Mouse (Mus musculus) mesoderm, embryonic 11.5 days (tissue): ENCODE data around the gene Npas3.

Experiments
- DNase-seq: peaks from one replicate; pipeline ENCODE4 v3.0.0-alpha.2; 2012; ENCODE audit warnings: low read depth, low spot score

Npas3 gene

DNA sequence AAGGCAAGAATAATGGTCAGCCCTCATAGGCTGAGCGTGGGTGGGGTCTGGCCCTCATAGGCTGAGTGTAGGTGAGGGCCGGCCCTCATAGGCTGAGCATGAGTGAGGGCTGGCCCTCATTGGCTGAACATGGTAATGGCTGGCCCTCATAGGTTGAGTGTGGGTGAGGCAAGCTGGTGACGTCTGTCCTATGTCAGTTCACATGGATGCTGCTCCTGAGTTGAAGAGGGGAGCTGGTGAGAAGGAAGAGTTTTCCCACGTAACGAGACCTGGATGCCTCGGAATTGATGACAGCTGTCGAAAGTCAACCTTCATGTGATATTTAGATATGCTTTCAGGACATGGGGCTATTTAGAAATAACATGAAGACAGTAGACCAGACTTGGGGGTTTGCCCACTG lies 45.5 kb downstream of the Npas3 start:
- DNase-seq = no peak

DNA sequence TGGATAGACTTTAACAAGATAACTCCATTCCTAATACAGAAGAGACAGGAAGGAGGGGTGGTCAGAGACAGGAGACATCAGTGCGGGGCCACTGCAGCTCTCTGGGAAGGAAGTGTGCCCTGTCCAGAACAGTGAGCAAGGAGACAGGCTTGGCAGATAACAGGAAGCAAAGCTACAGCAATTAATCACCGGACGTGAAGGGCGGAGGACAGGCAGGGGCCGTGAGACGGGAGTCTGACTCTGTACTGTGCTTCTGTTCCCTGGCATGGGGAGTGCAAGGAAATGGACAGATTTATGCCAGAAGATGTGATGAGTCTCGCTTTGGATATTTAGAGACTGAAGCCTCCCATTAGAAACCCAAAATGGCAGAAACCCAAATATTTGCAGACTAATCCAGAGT lies 47.3 kb downstream of the Npas3 start:
- DNase-seq = peak; percentile 46

DNA sequence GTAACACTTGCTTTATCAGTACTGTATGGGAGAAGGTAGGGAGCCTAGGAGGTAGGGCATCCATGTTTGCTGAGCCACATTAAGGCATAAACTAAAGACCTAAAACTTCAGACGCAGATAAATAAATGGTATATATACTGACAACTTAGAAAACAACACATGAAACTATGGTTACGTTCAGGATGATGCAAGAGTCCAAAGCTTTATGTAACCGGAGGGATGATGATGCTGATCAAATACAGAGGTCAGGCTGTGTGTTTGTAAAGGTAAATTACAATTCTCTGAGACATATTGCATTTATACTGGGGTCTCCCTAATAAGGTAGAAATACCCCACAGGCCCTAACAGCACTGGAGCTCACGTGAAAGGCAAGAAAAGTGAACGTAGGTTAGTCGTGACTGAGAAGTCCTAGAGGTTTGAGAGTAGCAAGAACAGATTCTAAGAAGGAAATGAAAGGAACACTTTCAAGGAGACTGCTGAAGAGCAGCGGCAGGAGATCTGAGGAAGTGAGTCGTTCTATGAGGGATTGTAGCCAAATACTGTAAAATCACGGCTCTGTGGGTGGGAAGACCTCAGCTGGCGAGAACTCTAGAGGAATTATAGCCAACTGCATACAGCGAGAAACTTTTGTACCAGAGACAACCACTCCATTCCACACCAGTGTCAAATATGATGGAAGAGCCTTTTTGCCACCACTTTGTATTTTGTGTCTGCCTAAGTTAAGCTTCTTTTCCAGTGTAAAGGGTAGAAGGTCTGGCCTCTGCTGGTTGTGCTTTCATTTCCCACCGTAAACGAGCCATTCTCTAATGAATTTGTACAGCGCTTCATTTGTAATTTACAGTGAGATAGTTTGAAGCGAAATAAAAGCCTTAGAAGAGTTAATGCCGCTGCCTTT lies 49.7 kb downstream of the Npas3 start:
- no peak for DNase-seq

DNA sequence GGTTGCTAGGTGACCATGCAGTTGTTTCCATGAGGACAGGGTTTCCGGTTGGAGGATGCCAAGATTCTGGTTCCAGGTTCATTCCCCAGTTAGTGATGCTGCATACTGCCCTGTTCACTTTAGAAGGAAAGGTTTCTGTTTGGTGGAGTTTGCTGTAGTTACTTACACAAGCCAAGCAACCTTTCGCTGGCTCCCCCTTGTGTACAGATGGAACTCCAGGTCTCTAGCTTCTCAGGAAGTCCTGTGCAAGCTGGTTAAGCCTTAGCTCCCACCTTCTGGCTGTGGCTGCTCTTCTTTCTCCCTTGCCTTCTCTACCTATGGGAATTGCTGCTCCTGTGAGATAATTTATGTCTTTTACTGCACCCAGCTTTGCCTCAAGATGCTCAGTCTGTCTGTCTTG lies 52.5 kb downstream of the Npas3 start:
- peak; percentile 47 for DNase-seq

DNA sequence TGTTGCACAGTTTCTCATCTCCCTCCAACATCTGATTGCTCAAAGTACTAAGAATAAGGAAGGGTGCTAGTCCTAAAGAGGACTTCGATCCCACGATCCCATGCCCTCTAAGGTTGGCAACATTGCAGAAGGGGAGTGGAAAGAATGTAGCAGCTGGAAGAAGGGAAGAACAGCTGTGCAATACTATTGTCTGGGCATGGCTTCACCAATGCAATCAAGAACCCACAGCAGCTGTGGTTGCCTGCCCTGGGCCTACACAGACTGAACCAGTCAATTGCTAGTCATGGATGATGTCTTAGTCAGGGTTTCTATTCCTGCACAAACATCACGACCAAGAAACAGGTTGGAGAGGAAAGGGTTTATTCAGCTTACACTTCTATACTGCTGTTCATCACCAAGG lies 53.7 kb downstream of the Npas3 start:
- no peak for DNase-seq

DNA sequence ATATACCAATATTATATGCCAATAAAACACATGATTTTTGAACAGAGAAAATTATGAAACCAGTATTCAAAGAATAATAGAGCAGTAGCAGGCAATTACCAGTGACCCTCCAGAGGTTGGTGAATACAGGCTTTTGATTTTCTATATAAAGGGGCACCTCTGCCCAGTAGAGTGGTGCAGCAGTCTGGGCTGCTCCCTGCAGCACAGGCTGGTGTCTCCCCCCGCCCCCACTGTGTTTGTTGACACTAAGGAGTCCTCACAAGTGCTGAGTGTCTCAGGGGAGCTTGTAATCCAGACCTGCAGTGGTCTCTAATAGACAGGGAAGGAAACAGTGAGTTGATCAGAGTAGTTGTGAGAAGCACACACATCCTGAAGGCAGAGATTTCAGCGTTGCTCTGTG lies 68.2 kb downstream of the Npas3 start:
- DNase-seq = no peak

DNA sequence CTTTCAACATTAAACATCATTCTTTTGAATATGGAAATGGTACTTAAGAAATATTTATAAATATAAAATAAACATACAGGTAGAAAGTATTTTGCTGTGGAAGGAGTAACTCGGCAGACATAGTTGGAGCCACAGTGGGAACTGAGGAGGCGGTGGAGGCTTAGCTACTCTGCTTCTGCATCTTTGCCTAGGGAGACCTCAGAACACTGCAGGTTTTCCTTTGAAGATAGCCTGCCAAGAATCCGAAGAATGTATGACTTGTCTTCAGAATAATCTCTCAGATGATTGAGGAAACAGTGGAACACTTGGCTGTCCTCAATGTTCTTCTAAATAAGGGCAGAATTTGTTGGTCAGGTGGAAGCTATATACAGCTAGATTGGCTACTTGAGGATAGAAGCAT lies 69.3 kb downstream of the Npas3 start:
- DNase-seq = peak; percentile 24

DNA sequence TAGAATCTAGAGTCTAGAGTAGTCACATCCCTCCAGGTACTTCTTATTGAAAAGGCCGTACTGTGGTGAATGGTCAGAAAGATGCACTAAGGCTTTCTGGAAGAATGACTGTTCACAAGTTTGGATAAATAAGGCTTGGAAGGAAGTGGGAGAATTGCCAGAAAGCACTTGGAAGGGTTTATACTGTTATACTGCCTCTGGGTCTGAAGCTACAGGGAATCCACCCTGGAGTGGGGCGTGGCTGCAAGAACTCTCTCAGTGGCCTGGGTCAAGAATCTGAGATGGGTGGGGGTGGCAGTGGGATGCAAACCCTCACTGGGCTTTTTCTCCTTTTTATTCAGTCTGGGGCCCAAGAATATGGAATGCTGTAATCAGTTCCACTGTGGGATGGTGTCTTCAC lies 72.0 kb downstream of the Npas3 start:
- no peak for DNase-seq

DNA sequence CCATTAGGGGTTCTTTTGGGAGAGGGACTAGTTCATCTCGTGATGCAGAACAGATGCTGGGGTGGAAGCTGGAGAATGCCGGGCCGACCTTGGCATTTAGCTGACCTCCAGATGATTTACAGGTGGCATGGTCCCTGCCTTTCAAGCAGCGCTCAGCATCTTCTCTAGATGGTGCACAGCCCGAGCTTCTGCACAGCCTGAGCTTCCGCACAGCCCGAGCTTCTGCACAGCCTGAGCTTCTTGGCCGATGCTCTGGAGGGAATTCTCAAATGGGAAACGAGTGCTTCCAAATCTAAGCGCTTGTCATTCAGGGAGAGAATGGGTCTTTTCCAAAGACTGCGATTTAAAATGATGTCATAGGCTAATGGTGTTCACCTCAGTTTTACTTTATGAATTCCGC lies 72.5 kb downstream of the Npas3 start:
- DNase-seq = peak; percentile 56

DNA sequence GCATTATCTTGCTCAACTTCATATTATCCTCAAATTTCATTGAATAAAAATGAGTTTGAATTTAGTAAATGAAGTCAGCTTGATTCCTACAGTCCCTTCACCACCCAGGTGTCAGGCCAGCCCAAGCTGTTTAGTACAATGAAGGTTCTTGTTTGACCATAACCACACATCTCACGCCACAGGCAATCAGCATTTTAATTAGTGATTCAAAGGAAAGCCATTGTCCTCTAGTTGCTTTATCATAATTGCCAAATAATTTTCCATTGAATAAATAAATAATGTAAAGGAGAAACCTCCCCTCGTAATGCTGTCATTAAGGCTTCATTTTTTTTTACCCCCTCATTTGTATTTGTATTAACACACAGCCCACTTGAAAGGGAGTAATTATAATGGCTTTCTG lies 73.5 kb downstream of the Npas3 start:
- no peak for DNase-seq

DNA sequence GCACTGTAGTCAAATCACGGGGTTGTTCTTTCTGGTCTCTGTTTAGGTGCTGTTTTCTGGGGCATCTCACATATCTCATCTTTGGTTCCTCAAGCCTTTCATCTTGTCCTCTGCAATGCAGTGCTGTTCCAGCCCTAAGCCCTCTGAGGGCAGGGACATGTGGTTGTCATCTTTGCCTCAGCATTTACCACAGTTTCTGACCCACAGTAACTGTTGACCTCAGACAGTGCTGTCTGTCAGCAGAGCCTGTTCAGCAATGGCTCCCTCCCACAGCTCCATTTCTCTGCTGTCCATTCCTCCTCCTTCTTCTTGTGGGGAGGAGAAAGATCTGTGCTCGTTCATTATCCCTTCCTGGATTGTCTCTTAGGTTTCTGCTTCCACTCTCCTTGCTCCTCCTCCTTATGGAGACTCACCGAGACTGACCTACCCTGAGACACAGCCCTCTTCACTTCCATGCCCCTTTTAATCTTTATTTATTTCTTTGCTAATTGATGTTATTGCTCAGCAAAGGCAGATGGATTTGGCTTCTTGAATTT lies 79.2 kb downstream of the Npas3 start:
- DNase-seq = no peak

DNA sequence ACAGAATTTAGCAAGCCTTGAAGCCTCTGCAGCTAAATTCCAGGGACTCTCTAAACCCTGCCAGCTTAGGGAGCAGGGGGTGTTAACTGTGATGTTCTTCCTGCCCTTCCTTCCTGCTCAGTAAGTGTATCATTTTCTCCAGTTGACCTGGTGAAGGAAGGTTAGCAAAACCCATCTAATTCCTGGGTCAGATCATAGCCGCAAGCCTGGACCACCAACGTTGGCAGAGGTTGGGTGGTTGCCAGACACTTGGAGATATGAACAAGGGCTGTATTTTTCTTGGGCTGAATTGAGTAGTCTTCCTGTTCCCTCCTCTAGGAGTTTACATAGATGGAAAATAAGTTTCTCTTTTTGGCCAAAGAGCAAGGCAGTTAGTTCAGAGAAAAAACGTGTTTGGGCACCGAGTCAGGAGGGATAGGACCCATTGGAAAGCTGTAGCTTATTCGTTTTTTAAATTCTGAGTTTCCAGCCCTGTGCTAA lies 79.8 kb downstream of the Npas3 start:
- DNase-seq = peak; percentile 53

DNA sequence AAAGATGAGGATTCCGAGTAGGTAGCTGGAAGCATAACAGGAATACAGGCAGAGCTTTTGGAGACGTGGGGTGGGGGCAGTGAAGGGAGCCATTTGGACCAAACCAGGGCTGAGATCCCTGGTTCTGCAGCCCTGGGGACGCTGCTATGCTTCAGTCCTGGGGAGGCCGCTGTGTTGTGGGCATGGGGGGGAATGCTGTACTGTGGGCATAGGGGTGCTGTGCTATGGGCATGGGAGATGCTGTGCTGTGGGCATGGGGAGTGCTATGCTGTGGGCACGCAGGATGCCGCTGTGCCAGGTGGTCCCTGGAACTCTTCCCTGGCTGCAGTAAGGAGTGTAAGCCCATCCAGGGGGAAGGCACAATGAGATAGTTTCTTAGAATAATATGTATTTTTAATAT lies 81.7 kb downstream of the Npas3 start:
- DNase-seq = no peak

DNA sequence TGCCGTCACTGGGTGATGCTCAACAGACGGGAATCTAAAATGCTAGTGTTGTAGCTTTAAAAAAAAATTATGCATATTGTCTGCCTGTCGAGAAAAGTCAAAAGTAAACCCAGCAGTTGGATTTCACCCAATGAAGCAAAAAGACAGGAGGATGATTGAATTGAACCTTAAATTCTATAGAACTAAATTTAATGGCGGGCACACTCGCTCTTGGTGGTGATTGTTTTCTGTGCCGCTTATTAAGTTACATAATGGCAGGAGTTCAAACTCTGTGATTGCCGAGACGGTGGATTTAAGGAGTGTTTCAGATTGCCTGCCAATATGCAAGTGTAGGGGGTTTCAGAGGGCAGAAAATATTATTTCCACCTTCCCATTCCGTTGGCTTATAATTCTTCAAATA lies 82.9 kb downstream of the Npas3 start:
- no peak for DNase-seq

DNA sequence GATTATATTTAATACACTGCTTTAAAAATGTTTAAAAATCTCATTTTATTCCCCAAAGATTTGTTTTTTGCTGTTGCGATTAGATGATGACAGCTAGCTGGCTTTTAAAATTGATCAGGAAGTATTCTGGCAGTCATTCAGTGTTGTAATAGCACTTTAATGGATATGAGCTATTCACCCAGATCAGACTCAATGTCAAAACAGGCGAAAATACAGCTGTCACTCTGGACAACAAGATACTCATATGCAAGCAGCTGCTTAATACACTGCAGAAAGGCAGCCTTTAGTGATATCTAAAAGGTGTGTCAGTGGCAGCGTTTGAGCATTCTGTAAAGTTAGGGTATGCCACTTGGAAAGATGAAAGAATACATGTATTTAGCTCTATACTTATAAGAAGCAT lies 83.3 kb downstream of the Npas3 start:
- no peak for DNase-seq

DNA sequence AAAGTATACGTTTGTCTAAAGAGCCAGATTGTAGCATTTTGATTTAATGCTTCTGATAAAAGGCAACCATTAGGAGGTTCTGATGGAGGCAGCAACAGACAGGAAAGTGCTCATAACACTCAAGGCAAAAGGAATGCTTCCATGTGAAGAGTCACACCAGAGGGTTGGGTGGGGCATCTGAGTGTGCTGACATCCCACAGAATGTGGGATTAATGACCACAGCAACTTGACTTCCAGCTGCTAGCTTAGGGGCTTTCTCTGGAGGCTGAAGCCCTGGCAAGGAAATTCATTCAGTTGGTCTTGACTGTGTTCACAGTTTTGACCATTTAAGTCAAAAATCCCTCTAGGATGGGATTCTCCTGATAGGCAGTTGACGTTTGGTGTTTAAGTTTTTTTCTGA lies 84.8 kb downstream of the Npas3 start:
- no peak for DNase-seq

DNA sequence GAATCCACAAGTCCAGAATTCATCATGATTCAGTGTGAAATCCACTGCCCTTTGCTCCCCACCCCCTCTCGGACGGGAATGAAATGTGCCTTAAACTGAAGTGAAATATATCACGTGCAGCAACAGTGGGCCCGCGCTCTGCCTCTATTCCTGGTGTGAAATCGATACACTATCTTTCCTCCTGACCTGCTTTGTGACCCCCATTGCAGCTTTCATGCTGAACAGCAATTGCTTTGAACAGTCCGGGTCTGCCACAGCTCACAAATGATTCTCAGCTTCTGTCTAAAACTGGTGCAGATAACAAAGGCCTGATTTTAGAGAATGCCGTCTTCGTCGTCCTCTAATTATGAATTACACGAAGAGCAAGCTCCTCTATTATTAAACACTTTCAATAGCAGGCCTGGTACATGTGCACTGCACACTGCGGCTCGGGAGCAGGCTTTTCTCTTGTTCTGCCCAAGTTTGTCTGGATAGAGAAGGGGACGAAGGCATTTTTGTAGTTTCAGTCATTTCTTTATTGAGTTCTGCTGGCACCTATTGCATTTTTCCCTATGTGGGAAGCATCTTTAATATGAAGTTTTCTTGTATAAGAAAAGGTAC lies 90.0 kb downstream of the Npas3 start:
- peak; percentile 45 for DNase-seq

DNA sequence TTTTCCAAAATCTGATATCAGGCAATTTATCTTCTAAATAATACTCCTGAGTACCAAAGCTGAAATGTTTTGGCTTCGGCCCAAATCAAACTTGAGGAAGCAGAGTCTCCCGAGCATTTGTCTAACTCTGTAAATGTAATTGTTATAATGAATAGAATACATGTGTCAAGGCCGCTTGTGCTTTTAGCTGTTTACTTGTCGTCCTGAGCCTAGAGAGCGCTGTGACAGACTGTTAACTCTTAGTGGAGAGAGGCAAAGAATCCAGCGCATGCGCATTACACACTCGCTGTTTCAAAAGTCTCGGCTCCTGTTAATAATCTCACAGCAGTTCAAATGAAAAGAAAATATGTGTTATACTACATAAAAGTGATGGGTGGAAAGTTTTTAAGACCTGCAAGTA lies 94.3 kb downstream of the Npas3 start:
- DNase-seq = no peak

DNA sequence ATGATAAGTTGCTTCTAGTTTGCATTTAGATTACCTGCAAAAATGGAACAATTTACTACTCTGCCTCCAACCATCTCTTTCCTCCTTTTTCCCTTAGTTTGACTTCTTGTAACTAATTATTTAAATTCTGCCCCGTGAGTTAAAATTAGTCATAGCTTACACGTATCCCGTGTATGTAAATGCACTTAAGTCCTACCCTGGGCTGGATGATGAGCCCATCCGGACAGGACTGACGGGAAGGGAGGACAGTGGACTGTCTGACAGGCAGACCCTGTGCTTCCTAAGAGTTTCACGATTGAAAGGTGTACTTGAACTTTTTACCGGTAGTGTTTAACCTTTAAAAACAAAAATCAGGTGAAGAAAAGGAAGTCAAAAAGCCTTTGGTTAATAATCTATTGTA lies 103.4 kb downstream of the Npas3 start:
- no peak for DNase-seq

DNA sequence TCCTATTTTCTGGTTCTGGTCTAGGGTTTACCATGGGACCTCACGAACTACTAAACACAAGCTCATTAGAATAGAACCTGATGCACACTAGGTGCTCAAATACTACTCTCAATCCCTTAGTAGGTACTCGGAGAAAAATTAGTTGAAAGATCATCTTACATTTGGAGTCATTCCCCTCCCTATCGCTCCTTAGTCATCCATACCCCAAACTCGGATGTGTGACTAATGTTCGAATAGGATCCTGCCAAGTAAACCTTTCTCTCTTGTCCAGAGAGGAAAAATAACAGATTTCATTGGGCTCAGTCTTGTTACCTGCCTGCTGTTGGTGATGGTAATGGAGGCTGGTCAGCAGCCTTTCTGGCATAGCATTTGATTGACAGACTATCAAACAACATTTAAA lies 117.3 kb downstream of the Npas3 start:
- no peak for DNase-seq

DNA sequence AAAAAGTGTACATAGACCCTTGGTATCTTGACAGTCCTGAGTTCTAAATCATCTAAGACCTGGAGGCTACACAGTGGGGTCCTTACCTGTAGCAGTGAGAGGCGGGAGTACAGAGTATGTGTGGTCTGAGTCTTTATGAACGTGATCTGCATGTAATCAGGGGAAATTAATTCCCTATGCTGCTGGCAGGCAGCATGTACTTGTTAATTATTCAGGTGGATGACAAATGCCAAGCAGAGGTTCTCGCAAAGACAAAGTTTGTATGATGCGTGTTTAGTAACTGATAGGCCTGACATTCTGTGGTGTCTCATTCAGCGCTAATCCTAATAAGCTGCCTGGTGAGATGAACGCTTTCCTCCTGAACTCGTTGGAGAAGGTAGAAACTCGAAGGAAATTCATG lies 136.4 kb downstream of the Npas3 start:
- DNase-seq = no peak

DNA sequence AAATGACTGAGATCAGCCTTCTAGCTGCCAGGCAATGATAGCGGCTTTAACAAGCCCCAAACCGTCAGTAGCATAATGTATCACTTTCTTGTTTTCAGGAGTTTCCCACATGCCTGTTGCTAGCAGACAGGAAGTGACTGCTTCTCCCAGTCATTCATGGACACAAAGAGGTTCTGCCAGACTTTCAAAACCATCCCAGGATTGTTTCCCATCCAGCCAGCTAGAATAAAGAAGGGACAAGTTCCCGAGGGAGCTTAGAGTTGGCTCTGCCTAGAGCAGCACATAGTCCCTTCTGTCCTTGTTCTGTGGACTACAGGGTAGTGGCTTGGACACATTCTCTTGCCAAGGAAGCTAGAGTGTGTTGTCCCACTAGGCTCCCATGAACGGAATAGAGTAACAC lies 157.4 kb downstream of the Npas3 start:
- DNase-seq = no peak

DNA sequence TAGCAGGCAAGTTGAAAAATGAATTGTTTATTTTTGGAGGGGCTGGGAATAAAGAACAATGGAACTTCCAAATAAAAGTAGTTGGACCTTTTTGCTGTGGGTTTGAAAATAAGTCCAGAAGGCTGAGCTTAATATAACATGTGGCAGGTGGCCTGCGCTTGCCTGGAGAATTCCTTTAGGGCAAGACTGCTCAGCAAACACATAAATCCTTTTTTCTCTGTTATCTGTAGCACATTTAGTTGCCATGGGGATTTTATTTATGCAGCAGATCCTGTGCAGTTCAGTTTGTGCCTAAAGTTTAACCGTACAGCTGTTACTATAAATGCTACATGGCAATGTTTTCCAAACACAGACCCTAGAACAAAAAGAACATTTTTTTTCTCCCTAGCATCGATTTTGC lies 159.3 kb downstream of the Npas3 start:
- peak; percentile 74 for DNase-seq
